Mouse (Mus musculus): ENCODE measurements around the gene Tnfaip3.

Tnfaip3 gene

DNA sequence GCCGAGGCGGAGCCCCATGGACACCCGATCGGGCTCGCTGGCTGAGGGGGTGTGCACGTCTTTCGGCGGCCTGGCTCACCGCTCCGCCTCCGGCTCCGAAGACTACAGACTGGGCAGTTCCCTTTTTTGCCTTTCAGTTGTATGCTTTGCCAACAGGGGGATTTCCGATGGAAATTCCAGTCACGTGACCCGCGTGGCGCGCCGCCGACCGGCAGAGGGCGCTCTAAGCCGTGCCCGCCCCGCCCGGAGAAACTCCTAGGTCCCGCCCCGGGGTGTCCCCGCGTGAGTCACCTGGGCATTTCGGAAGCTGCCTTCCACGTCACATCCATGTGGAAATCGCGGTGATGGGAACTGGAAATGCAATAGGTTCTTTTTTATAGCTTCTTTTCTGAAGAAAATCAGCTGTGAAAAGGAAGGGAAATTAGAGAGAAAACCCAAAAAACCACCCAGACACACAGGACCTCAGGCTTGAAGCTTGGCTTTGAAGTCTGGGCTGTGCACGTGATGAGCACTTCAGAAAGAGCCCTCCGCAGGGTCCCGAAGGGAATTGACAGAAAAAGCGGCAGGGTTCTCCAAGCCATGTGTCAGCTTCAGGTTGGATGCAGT lies at the start of gene Tnfaip3:
Tnfaip3 (minus strand) TSS at position 401 of the 606 bp plus-strand sequence.
- DNase-seq: peak; percentile 98

DNA sequence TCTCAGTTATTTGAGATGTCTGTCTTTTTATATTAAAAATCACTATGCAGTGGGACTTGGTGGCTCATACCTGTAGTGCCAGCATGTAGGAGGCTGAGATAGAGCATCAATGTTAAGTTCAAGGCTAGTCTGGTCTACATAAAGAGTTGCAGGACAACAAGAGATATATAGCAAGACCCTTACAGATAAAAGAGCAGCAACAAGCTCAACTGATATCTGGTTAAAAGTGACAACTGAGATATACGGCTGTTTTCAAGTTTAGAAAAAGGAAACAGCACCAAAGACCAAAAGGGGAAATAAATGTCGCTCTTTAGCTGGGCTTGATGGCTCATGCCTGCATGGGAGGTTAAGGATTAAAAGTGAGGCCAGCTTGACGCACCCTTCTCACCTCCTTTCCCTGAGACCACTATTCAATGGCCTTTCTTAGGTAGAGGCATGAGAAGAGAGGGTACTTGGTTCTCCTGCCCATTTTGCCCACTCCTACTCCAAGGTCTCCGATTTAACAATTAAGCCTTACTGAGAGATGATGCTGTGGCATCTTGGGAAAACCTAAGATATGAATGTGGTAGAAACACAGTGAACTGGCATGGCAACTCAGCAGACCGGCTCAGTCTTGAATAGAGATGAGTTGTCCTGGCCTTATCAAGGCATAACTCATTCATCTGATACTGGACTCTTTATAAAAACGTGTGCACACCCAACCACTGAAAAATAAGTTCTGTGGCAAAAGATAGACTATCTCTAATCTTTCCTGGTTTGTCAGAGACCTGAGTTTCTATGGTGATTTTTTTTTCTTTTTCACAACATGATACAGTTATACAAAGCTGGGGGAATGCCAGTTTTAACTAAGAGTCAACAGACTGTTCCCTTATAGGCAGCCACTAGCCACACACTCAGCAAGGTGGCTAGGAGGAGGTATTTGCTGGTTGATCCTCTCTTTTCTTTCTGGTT lies 49.5 kb upstream of the Tnfaip3 start:
- DNase-seq: no peak

DNA sequence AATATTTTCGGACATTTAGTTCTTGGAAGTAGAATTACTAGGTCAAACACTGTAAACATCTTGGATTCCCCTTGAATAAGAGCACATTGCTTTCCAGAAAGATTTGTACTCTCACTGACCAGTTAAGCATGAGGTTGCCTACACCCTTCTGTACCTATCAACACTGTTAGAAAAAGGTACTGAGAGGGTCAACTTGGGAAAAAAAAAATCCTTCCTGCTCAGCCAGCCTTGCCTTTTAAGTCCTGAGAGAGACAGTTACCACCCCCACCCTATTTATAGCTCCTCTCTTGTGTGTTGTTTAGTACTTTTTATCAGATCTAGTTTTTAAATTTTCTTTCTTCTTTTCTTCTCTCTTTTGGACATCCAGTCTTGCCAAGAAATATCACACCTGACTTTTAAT lies 48.2 kb upstream of the Tnfaip3 start:
- DNase-seq: no peak

DNA sequence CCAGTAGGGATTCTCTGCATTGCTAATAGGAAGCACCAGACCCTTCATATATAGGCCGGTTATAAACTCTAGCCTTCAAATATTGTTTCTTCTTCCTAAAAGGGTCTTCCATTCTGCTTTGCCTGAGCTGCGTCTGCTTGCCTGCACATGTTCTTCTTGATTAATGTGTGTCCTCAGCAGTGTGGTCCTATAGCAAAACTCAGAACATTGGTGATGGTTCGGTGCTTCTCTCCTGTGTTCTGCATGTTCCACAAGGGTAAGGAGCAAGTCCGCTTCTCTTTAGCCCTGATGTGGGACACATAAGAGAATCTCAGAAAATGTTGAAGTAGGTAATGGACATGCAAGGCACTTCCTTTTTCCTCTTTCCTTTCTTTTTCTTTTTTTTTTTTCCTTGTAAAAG lies 47.8 kb upstream of the Tnfaip3 start:
- DNase-seq: peak; percentile 23

DNA sequence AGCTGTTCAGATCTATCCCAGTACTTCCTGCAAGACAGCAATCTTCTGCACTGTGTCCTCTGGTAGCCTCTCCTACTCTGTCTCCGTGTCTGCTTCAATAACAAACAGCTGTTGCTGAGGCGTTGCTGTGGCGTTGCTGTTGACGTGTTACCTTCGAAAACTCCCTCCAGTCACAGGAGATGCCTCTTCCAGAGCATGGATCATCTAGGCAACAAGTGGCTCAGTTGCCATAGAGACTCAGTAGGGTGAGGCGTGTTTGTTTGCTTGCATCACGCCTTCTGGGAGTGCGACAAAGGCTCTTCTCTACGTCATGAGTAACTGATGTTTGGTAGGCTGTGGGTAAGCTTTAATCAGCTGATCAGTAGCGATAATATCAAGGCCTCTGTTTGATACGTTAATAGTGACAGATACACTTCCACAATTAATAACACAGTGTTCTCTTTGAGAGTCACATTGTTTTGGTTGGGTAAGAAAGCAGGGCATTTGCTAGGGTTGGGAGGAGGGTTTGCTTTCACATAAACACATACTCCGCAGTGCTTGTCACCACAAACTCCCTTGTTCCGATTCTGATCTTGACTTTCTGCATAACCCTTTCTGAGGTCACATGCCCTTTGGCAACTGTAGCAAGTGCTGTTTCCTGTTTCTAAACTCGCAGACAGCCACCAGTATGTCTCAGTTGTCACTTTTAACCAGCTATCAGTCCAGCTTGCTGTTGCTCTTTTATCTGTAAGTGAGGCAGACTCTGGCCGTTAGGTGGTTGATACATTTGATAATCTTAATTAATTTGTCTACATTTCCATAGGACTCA lies 46.8 kb upstream of the Tnfaip3 start:
- DNase-seq: peak; percentile 74

DNA sequence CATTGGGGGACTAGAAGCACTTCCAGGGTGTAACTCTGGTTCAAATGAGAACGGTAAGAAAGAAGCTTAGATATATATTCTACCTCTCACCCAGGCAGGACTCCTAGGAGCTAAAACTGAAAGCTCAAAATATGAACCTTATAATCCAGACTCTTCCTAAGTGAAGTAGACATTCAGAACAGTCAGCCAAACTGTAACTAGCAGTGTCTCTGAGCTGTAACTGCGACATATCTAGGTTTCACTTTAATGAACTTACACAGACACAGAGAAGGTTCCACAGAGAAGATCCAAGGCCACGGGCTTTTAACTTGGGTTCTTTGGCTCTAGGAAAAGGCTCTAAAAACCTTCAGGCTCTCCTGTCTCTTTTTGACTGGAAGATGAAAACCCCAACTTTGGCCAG lies 45.7 kb upstream of the Tnfaip3 start:
- no peak for DNase-seq

DNA sequence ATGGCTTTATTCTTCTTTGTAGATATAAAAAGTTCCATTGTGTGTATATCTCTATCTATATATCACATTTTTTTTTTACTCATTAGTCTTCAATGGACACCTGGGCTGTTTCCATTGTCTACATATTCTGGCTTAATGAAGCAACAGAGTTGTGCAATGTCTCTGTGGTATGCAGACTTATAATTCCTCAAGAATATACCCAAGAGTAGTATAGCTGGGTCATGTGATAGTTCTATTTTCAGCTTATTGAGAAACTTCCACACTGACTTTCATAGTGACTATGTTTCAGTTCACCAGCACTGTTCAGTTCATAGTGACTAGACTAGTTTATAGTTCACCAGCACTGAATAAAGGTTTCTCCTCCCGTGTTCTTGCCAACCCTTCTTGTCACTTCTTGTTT lies 38.1 kb upstream of the Tnfaip3 start:
- no peak for DNase-seq

DNA sequence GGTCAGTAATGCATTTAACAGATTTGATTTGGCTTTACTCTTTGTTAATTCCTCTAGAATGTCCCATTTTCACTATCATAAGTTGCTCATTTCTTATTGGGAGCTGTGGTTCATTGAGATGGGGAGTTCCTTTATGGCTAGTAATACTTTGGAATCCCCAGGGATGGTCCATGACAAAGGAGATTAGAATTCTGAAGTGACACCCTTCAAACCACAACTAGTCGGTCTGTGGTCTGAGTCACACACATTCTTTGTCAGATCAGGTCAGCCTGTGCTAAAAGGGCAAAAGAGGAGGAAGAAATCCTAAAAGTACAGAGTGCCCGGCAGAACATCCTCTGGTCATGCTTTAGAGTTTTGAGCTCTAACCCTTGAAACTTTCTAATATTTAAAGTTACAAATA lies 30.5 kb upstream of the Tnfaip3 start:
- DNase-seq: no peak

DNA sequence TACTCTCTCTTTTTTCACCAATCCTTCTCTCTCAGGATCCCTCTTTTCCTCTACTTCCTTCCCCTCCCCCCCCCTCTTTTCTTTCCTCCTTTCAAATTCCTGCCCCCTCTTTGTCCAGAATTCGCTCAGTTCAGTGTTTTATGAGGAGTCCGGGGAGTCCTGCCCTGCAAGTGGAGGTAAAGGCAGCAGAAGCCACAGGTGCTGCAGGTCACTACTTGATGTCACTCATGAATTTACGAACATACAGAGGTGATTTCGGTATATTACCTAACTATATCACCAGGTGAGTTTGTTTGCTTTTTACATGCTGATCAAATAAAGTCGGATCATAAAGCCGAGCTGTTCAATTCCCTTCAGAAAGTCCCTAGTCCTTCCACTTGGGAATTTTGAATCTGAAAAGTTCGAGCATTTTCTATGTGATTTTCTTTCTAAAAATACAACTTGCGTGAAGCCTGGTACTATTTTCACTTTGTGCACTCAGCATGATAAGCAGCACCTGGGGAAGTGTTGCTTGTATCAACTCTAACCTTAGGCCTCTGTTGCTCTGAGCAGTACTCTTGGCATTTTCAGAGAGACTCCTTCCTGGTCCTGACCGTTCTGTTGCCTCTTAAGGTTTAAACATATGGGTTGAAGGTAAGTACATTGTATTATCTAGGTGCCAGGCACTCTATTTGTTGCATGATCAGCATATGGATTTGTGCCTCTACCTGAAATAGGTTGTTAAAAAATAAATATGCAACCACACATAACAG lies 29.5 kb upstream of the Tnfaip3 start:
- no peak for DNase-seq

DNA sequence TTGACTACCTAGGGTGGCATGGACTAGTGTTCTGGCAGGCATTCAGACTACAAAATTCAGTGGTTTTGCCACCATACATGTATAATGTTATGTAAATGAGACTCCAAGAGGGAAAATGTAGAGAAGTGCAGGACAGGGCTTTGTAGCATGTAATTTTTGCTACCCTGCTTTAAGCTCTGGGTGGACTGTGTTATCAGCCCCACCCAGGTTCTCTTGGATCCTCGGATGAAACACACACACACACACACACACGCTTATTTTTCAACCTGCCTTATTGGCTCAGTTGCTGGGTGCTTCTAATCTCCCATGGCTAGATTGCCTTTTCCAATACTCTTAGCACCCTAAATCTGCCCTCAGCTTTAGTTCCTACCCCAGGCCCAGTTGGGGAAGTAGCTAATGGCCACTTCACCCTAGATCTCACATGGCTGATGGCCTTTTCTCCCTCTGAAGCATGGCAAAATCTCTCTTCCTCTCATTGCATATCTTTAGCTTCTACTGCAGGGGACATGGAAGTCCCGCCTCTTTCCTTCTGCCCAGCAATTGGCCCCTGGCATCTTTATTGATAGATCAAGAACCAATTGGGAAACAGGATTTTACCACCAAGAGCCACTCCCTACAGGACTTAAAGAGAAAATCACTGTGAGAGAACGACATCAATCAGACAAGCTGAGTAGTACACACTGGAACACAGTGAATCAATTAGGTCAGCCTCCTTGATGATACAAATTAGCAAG lies 28.2 kb upstream of the Tnfaip3 start:
- peak; percentile 64 for DNase-seq

DNA sequence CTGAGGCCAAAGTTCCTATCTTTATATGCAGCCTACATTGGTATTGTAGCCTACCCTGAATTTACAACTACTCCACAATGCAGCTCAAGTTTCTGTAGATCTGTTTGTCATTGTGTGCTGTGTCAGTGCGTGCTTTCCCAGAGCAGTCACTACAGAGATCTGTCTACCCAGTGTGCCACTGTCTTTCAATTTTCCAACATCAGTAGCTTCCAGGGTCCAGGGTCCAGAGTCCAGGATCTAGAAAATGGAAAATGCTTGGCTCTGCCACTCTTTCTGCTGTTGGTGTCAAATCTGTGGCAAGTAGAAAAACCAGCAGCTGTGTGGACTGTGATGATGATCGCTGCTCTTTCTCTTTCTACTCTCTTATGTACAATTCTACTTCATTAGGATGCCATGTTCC lies 24.7 kb upstream of the Tnfaip3 start:
- DNase-seq: no peak

DNA sequence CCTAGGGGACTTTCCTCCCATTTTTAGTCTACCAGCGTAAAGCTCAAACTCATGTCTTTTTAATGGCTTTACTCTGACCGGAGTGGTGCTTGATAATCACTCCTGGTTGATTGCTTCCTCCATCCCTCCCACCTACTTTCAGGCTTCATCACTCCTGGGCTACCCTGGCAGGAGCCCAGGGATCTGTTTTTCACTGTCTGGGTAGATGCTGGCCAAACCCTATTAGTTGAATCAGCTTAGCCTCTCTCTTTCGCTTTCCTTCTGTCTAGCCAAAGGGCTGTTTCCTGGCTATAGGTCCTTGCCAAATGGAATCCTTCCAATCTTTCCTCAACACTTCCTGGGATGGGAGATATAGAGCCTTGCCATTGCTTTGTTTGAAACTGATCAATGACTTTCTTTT lies 19.3 kb upstream of the Tnfaip3 start:
- DNase-seq: no peak

DNA sequence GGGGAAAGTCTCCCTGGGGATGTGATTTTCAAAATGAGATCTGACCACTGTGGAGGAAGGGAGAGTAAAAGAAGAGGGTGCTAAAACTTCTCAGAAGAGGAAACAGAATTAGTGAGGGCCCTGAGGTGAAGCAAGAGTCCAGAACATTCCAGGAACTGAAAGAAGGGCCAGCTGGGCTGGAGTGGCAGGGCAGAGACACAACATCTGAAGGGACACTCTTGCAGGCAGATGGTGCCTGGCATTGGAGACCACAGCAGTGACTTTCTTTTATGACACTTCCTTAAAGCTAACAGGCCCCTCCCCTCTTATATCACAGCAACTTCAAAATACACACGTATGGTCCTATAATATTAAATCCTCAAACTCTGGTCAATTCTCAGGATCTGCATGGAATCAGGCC lies 18.2 kb upstream of the Tnfaip3 start:
- DNase-seq: no peak

DNA sequence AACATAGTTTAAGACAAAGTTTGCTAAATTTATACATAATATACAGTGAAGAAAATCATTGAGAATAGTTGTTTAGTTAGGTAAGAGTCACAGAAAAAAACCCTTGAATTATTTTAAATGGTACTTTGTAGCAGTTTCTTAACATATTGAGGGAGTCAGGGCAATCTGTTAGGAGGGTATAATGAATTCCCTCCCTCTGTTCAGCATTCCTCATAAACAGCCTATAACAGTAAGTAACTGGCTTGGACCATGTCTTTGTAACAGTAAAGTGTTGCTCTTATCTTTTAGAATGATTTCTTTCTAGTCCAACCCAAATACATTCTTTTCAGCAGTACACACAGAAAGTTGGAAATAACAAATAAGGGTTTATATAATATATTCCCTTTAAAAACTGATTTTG lies 16.4 kb upstream of the Tnfaip3 start:
- DNase-seq: no peak

DNA sequence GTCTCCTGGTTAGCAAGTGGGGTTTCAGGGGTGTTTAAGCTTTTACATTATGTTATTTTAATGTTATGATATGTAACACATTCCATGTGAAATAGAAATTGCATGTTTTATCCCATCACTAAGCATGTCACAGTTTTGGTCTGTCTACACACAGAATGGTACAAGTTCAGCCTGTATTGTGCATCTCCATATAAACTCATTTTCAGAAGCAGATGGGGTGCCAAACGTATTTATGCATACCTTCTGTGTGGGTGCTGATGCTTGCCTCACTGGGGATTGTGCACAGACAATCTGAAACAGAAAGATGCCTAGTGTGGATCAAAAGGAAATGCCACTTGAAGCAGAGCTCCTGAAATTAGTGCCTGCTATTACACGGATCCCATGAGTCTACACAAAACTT lies 15.2 kb upstream of the Tnfaip3 start:
- no peak for DNase-seq

DNA sequence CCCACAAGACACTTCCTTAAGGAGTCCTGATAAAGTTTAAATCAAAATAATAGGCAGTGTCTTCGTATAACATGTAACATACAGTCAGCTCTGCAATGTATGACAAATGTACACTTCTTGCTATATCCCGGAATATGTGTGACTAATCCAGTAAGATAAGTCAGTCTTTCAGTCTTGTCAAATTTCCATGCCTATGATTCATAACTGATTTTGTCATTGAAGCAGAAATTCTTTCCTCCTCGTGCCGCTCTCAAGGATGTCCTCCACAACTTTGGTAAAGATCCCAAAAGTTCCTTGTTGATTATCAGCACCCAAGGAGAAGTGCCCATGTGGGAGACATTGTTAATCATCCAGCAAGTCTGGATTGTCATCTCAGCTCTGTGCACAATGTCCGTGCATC lies 11.3 kb upstream of the Tnfaip3 start:
- no peak for DNase-seq

DNA sequence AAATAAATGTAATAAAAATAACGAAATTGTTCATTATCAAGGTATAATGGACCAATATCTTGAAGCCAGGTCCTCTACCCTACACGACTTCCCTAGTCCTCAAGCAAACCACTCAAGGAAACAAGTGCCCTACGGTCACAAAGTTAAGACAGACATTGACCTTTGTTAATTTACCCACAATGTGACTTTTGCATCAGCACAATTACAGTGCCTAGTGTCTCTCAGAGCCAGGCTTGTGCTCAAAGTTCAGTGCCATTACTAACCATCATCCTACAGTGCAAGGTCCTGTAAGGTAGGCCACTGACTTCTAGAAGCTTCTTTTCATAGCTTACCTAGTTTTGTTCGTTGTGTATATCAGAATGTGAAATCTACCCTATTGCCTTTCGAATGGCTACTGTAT lies 8.9 kb upstream of the Tnfaip3 start:
- no peak for DNase-seq

DNA sequence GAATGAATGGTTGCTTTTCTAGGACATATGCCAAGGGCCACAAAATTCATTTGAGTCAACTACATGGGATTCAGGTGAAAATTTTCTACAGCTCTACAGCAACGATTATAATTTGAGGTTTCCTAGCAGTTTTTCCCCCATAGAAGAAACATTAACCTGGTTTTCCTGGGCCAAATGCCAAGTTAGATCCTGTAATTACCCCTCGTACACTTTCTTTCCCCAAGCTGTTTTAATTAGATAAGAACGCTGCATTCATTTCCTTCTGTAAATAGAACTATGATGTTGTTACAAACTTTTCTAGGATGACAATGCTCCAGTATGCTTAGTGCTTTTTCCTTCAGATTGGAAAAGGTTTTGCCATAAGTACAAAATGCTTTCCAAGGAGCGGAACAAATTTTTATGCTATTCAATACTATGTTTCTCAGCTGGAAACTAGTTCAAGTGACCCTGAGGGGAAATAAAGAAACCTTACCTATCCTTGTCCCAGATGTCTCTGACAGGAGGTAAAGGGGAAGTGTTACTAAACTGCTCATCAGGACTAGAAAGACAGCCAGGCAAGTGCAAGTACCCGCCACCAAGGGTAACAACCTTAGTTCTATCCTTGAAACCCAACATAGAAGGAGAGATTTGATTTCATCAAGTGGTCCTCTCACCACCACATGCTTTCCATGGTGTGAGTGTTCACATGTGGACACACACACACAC lies 8.3 kb upstream of the Tnfaip3 start:
- no peak for DNase-seq

DNA sequence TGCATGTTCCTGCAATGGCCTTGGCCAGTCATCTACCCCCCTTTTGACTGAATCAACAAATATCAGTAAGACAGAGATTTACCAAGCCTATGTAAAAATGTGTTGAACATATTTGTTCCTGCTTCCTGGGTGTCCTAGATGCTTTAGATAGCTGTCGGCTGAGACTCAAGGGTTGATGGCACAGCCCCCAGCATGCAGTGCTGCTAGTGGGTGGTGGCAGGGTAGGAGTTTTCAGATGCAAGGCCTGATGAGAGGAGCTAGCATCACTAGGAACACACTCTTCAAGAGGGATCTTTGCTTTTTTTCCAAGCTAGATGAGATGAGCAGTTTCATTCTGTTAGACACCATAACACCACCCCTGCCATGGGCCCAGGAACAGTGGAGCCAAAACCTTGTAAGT lies 6.8 kb upstream of the Tnfaip3 start:
- no peak for DNase-seq

DNA sequence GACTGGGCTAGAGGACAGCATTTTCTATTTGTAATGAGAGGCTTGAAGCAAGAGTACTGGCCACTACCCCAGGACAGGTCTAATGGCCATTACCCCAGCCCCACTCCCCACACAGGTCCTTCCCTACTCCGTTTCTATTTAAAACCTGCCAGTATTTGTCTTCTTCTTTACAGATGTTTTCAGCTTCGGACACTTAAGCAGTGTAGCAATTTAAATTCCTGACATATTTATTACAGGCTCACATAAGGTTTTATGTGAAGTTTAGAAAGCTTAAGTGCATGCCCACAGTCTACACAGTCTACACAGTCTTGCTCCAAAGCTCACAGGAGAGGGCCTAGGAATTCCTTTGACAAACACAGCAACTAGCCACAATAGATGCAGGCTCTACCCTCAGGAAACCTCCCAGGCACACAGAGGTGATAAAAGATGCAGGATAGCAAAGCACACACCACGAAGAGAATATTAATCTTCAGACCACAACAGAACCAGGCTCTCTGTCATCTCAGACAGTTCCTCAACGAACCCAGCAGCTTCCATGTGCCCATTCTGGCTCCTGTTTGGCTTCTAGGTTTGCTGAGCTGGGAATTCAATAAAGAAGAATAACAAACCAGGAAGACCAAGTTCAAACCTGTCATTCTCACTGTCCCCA lies 1.5 kb upstream of the Tnfaip3 start:
- no peak for DNase-seq
